Mouse (Mus musculus) forebrain, embryonic 10.5 days (tissue): ENCODE data around the gene Gm6583. TPM values are rescaled to one million over a fixed set of nuclear protein-coding genes. Genes with fewer than 3 reads are reported as not detected.

Source experiments
- DNase-seq: peaks from one replicate; pipeline ENCODE4 v3.0.0-alpha.2; 2017; ENCODE audit warnings: low spot score; ENCODE audit errors: extremely low spot score
- H3K27ac ChIP-seq: fragments of 300-500 bp; sonication (generic); 2 replicates; pipeline ENCODE4 v1.5.1; 2016; ENCODE audit warnings: mild to moderate bottlenecking
- H3K27me3 ChIP-seq: fragments of 300-500 bp; sonication (generic); 2 replicates; pipeline ENCODE4 v1.6.1; 2016; ENCODE audit warnings: mild to moderate bottlenecking; ENCODE audit not compliant: poor library complexity, severe bottlenecking
- H3K36me3 ChIP-seq: fragments of 300-500 bp; sonication (generic); replicated peaks from 2 replicates; pipeline ENCODE4 v1.6.1; 2016; ENCODE audit warnings: mild to moderate bottlenecking, moderate library complexity
- H3K4me1 ChIP-seq: fragments of 300-500 bp; sonication (generic); 2 replicates; pipeline ENCODE4 v1.6.1; 2016
- H3K4me3 ChIP-seq: fragments of 300-500 bp; sonication (generic); 2 replicates; pipeline ENCODE4 v1.5.1; 2016; ENCODE audit warnings: mild to moderate bottlenecking, moderate library complexity
- H3K9me3 ChIP-seq: fragments of 300-500 bp; sonication (generic); 2 replicates; pipeline ENCODE4 v1.6.1; 2016; ENCODE audit warnings: mild to moderate bottlenecking, moderate library complexity
- WGBS: fragments of 180-500 bp; shearing (Covaris S2); methylation state at CpG from one replicate; pipeline ENCODE4 v1.1.7; 2016; 5-methylcytosine and 5-hydroxymethylcytosine counted together
- polyA plus RNA-seq: library from polyadenylated mRNA; unstranded; fragments of >200 nt; fragmentation: Nextera tagmentation; extraction: Ambion mirVana; gene quantifications from 2 replicates; pipeline ENCODE4 v1.2.1, GENCODE M21; 2016

Gm6583 gene
- polyA plus RNA-seq = 0.19 and 0.31 TPM in 2 replicates

DNA sequence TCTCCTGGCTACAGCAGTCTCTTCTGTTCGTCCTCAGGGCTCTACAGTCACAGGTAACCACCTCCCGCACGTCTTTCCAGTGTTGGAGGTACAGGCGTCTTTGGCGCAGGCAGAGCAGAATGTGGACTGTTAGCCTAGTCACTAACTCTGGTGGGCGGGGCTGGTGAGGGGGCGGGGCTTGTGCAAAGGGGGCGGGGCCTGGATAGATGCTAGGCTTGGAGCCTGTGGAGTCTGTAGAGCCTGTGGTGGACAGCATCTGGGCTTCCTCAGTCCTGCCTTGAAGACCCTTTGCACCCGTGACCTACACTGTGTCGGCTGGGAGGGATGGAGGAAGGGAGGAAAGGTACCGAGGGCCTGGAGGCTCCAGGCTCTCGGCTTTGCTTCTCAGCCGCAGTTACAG lies at the start of gene Gm6583:
TSS of gene Gm6583 (minus strand) at position 124 of the 400 bp plus-strand sequence.
- no peak within 1 kb of the TSS for H3K4me3 ChIP-seq
- no peak within 1 kb of the TSS for H3K27ac ChIP-seq
- 62% methylated on average over 13 of the region's 13 CpGs for WGBS
- no peaks in the 10 kb centered on the region for H3K4me1 ChIP-seq
- H3K36me3 ChIP-seq = peaks cover 86% of the 10 kb centered on the region
- DNase-seq = no peak
- no peaks in the 10 kb centered on the region for H3K9me3 ChIP-seq
- no peaks in the 10 kb centered on the region for H3K27me3 ChIP-seq

DNA sequence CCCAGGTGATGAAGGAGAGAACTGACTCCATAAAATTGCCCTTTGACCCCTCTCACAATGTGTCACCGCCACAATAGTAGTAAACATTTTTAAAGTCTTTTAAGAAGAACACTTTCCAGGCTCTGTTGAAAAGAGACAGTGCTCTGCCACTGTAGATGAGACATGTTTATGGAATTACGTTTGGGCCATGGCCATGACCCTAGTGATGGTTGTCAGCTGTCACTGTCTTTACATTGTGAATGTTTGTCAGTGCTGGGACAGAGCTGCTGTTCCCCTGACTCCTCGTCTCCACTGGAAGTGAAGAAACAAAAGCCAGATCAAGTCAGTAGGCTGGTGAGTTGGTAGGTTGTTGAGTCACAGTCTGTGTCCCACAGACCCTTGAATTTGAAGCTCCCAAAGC lies 46.6 kb upstream of the Gm6583 start:
- H3K9me3 ChIP-seq = no peaks in the 10 kb centered on the region
- no peak for DNase-seq
- no peaks in the 10 kb centered on the region for H3K27me3 ChIP-seq
- no peaks in the 10 kb centered on the region for H3K36me3 ChIP-seq
- H3K4me1 ChIP-seq = peaks cover 4% of the 10 kb centered on the region
- H3K27ac ChIP-seq = no peak overlapping the region
- 77% methylated on average over 3 of the region's 3 CpGs for WGBS
- H3K4me3 ChIP-seq = no peak overlapping the region

DNA sequence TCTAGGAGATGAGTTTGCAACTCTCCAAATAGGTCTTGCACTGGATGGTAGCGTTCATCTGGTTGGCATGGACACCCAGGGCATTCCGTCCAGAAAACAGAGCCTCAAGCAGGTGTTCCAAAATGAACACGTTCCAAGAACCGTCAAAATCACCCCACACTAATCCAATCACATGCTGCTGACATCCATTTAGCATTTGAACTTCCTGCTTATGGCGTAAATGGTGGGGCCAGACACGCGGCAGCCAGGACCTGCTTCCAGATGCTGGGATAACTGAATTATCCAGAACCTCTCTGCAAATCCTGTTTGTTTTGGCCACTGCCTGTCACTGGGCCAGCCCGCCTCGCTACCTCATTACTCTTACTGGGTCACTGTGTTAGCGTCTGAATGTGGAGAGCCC lies 43.5 kb upstream of the Gm6583 start:
- peaks cover 20% of the 10 kb centered on the region for H3K4me1 ChIP-seq

DNA sequence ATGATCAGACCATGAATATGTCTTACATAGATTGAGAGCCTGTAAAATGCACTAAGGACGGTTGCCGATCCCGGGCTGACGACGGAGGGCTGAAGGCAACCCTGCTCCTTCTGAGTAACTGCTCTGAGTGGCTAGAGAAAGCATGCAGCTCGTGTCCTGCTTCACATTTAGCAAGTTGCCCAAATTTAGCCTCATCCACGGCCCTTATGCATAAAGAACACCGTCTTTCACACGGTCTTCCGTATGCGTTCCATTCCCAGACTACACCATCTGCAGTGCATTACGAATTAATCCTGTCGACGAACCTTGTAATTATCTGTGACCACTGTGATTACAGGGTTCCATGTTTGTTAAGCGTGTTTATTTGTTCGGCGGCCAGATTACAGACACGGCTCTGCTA lies 40.2 kb upstream of the Gm6583 start:
- H3K4me1 ChIP-seq = peaks cover 40% of the 10 kb centered on the region
- peak overlapping the region; percentile 94 for H3K27ac ChIP-seq
- DNase-seq = no peak
- peaks cover 49% of the 10 kb centered on the region for H3K27me3 ChIP-seq
- H3K4me3 ChIP-seq = no peak overlapping the region; the same call in 1 of the 2 replicates
- peaks cover 10% of the 10 kb centered on the region for H3K36me3 ChIP-seq
- H3K9me3 ChIP-seq = no peaks in the 10 kb centered on the region
- 69% methylated on average over 18 of the region's 18 CpGs for WGBS

More for the DNA sequence above, 43.5 kb upstream of the Gm6583 start:
- Histone ChIP-seq H3K27me3 (peaks cover 17% of the 10 kb centered on the region), H3K36me3 (no peaks in the 10 kb centered on the region), H3K27ac (no peak overlapping the region), H3K4me3 (no peak overlapping the region), H3K9me3 (no peaks in the 10 kb centered on the region)
- no peak for DNase-seq
- 83% methylated on average over 10 of the region's 10 CpGs for WGBS

DNA sequence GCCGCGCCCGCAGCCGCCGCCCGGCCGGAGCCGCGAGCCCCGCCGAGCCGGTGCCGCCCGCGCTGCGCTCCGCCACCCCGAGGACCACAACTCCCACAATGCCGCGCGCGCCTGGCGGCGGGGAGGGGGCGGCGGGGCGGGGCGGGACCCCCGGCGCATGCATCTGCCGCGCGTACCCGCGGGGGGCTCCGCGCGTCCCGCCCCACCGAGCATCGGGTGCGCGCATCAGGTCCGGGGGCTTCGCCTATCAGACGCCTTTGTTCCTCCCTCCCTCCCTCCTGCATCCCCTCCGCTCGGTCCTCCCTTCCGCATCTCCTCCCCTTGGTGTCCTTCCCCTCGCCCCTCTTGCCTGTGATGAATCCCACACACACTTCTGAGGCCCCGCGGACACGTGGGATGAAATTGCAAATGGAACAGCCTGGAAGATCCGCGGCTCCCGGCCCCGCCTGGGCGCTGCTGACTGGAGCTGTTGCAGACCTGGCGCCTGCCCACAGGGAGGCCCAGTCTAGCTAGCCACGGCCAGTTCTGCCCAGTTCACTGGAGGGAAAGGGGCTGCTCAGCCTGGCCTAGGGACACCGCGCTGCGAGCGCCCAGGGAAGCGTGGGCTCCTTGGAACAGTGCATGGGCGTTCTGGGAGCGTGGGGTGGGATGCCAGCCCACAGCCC lies 39.1 kb upstream of the Gm6583 start, which contains the start of gene Asphd2:
TSS of gene Asphd2 (minus strand) at position 88 of the 665 bp plus-strand sequence.
- Histone ChIP-seq H3K27me3 (peaks cover 55% of the 10 kb centered on the region), H3K36me3 (peaks cover 20% of the 10 kb centered on the region), H3K4me1 (peaks cover 40% of the 10 kb centered on the region), H3K4me3 (peak within 1 kb of the TSS; percentile 68), H3K9me3 (no peaks in the 10 kb centered on the region), H3K27ac (peak within 1 kb of the TSS; percentile 94)
- DNase-seq = peak; percentile 86
- WGBS = 1% methylated on average over 60 of the region's 67 CpGs

DNA sequence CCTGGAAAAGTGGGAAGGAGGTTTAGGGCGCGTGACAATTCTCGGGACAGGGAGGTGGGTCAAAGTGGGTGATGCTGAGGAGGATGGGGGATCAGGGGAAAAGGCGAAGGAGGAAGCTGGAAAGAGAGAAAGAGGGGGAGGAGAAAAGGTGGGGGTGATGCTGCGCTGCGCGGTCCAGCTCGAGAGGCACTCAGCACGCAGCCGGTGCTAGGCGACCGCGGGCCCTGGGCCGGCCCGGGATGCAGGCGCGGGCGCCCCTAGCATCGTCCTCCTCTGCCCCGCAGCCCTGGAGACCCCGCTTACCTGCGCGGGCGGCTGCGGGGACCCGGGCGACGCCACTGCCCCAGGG lies 38.6 kb upstream of the Gm6583 start:
- H3K4me3 ChIP-seq = peak overlapping the region; percentile 68
- peaks cover 55% of the 10 kb centered on the region for H3K27me3 ChIP-seq
- peaks cover 25% of the 10 kb centered on the region for H3K36me3 ChIP-seq
- WGBS = under 1% methylated on average over 24 of the region's 28 CpGs
- H3K4me1 ChIP-seq = peaks cover 42% of the 10 kb centered on the region
- no peaks in the 10 kb centered on the region for H3K9me3 ChIP-seq
- H3K27ac ChIP-seq = peak overlapping the region; percentile 94
- peak; percentile 40 for DNase-seq

DNA sequence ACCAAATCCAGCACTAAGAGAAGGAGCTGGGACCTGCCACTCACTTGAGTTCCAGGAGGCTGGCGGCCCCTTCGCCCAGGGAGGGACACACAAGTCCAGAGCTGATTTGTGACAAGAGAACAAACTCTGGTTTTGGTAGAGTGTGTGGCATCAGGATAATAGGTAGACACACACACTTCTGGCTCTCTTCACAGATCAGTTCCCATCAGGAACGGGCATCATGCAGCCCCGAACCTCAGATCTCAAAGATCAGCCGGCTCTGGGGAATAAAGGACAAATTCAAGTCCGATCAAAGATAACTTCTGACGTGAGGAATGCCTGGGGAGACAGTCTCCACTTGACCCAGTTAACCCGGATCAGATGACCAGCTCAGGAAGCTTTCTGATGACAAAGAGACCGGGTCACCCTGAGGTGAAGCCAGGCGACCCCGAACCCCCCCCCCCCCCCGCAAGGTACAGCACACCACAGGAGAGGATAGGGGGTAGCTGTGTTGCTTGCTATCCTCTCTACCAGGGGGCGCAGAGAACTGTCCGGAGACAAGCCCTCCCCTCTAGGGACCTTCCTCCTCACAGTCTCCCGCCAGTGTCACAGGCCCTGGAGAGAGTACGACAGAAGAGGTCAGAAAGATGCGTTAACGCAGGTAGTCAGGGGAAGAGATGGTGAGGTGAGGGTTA lies 38.0 kb upstream of the Gm6583 start:
- peaks cover 55% of the 10 kb centered on the region for H3K27me3 ChIP-seq
- DNase-seq = no peak
- H3K4me3 ChIP-seq = peak overlapping the region; percentile 68
- H3K4me1 ChIP-seq = peaks cover 42% of the 10 kb centered on the region
- 13% methylated on average over 18 of the region's 18 CpGs for WGBS
- peaks cover 30% of the 10 kb centered on the region for H3K36me3 ChIP-seq
- H3K9me3 ChIP-seq = no peaks in the 10 kb centered on the region
- peak overlapping the region; percentile 94 for H3K27ac ChIP-seq

DNA sequence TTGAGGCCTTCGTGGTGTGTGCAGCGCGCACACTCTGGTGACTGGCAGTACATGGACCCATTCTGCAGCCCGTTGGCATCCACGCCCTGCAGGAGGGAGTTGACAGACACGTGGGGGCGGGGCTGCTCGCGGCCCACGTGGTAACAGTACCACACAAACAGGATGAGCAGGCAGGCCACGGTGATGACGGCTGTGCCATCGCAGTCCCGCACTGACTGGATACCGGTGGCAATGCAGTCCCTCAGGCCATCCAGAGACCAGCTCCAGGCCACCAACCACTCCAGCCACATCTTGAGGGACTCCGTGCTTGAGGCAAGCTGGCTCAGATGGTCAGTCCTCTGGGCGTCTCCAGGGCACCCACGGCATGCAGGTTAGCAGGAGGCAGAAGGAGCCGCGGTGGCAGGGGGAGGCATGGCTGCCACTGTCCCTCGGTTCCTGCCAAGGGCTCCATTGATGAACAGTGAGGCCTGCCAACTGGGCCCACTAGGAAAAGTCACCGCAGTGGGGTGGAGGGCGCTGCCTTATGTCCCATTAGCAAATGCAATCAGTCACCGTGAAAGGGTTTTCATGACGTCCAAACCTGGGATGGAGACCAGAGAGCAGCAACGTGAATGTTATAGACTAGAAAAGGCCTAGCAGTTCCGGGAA lies 36.0 kb upstream of the Gm6583 start:
- Histone ChIP-seq H3K36me3 (peaks cover 45% of the 10 kb centered on the region), H3K27ac (no peak overlapping the region), H3K4me3 (no peak overlapping the region), H3K9me3 (no peaks in the 10 kb centered on the region), H3K4me1 (peaks cover 42% of the 10 kb centered on the region), H3K27me3 (peaks cover 55% of the 10 kb centered on the region)
- WGBS = 68% methylated on average over 27 of the region's 27 CpGs
- no peak for DNase-seq

DNA sequence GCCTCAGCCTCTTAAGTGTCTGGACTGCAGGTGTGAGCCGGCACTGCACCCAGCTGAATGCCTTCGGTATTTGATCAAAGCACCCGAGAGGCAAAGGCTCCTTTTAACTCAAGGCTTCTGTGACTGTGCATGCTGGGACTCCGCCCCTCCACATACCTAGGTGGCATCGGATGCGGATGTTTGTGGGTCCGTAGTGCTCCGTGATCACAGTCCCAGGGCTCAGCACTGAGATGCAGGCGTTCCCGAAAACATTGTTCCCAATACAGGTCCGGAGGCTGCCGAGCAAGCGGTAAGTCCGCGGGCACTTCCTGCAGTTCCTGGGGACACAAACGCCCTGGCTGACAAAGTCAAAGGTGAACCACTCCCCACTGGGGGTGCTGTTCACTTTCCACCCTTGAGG lies 35.2 kb upstream of the Gm6583 start:
- H3K27ac ChIP-seq = no peak overlapping the region
- H3K27me3 ChIP-seq = peaks cover 53% of the 10 kb centered on the region
- peaks cover 39% of the 10 kb centered on the region for H3K4me1 ChIP-seq
- H3K4me3 ChIP-seq = no peak overlapping the region
- H3K9me3 ChIP-seq = no peaks in the 10 kb centered on the region
- H3K36me3 ChIP-seq = peaks cover 53% of the 10 kb centered on the region
- DNase-seq = no peak
- 60% methylated on average over 16 of the region's 16 CpGs for WGBS

DNA sequence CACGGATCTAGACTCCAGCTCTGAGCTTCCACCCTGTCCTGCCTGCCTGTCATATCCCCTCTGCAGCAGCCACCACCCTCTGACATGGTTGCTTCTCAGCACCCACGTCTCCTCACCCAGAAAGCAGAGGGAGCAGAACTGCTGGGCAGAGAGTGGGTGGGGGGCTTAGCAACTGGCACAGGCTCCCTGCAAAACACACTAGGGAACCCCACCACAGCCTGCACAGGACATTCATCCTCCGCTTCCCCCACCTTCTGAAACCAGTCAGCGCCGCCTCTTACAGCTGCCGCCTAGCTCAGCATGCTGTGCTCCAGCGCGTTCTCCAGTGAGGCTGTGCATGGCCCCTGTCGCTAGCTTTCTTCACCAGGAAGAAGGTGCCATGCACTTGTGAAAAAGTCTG lies 33.5 kb upstream of the Gm6583 start:
- no peak overlapping the region for H3K27ac ChIP-seq
- H3K9me3 ChIP-seq = no peaks in the 10 kb centered on the region
- WGBS = 88% methylated on average over 9 of the region's 9 CpGs
- H3K4me3 ChIP-seq = no peak overlapping the region
- peaks cover 39% of the 10 kb centered on the region for H3K27me3 ChIP-seq
- no peak for DNase-seq
- H3K36me3 ChIP-seq = peaks cover 69% of the 10 kb centered on the region
- H3K4me1 ChIP-seq = peaks cover 26% of the 10 kb centered on the region

DNA sequence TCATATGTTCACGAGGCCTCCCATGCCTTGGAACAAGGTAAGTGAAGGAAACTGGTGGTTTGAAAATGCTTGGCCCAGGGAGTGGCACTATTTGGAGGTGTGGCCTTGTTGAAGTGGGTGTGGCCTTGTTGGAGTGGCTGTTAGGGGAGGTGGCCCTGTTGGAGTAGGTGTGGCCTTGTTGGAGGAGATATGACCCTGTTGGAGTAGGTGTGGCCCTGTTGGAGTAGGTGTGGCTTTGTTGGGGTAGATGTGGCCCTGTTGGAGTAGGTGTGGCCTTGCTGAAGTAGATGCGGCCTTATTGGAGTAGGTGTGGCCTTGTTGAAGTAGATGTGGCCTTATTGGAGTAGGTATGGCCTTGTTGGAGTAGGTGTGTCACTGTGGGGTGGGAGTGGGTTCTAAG lies 30.1 kb upstream of the Gm6583 start:
- 84% methylated on average over 2 of the region's 2 CpGs for WGBS

DNA sequence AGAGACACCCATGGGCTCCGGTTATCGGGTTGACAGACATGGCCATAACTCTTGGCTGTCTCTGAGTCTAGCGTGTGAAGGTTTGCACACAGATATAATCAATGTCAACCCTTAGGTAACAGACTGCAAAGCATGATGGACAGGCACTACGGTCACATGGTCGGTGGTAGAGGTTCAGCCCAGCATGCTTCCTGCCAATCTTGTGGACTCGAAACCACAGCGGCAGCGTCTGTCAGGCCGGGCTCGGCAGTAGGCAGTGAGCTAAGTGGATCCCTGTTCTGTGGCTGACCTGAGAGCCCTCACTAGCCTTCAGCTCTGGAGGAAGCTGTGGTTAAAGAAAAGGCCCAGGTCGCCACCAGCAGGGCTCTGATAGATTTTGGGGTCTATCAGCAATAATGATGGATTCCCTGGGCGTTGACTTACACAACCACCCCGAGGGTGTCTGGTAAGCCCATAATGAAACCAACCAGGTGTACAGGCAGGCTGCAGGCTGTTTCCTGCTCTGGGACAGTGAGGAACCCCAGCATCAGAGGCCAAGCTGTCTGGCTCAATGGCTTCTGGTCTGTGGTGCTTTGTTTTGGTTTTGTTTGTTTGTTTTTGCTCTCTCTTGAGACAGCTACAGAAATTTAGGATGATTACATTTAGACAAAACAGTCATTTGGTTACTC lies 29.1 kb upstream of the Gm6583 start:
- H3K4me3 ChIP-seq = no peak overlapping the region
- H3K4me1 ChIP-seq = peaks cover 12% of the 10 kb centered on the region
- 91% methylated on average over 13 of the region's 13 CpGs for WGBS
- DNase-seq = no peak
- H3K36me3 ChIP-seq = peaks cover 58% of the 10 kb centered on the region
- H3K27me3 ChIP-seq = no peaks in the 10 kb centered on the region
- no peak overlapping the region for H3K27ac ChIP-seq
- no peaks in the 10 kb centered on the region for H3K9me3 ChIP-seq

More for the DNA sequence above, 30.1 kb upstream of the Gm6583 start:
- H3K9me3 ChIP-seq = no peaks in the 10 kb centered on the region
- H3K27ac ChIP-seq = no peak overlapping the region
- peaks cover 65% of the 10 kb centered on the region for H3K36me3 ChIP-seq
- peaks cover 12% of the 10 kb centered on the region for H3K4me1 ChIP-seq
- no peak overlapping the region for H3K4me3 ChIP-seq
- DNase-seq = no peak
- peaks cover 5% of the 10 kb centered on the region; the same call in 1 of the 2 replicates for H3K27me3 ChIP-seq
